Mouse (Mus musculus) frontal cortex, postnatal 25 days (tissue): Measurements from ENCODE around the gene Elmo1.
A peak's percentile ranks its signal among the peaks of the same experiment; 100 is the strongest.

Experiments used
- DNase-seq, 2 experiments: peaks; one replicate each; pipeline ENCODE4 v3.0.0; 2022; ENCODE audit warnings: low spot score in 2 of 2

Elmo1 gene

GRCm38 (mm10) chr13:20257562-20258525, 167.4 kb downstream of the Elmo1 start:
- DNase-seq, result no peak

- no peak for DNase-seq
Observed at GRCm38 (mm10) chr13:20263173-20263572, 172.8 kb downstream of the Elmo1 start.

DNA sequence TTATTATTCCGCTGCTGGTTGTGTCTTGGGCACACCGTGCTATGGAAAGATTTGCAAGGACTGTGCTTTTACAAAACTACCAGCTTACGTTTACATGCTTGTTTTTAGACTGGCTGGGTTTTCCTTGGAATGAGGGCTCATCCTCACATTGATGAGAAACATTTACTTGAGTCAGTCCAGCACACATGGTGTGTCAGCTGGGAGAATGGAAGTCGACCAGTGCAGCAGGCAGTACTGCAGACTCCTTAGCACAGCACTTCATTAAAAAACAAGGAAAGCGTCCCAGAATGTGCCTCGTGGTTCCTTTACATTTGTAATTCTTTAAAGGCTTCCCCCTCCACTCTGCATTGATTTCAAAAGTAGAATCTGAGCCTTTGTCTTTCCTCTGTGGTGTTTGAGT, 179.8 kb downstream of the Elmo1 start:
- DNase-seq, result no peak

GRCm38 (mm10) chr13:20271799-20272198, 181.4 kb downstream of the Elmo1 start:
- no peak for DNase-seq

GRCm38 (mm10) chr13:20272562-20272961, 182.2 kb downstream of the Elmo1 start:
- DNase-seq, result no peak

- no peak for DNase-seq
Observed at GRCm38 (mm10) chr13:20279889-20280288, 189.5 kb downstream of the Elmo1 start.

- DNase-seq, result no peak
Observed at GRCm38 (mm10) chr13:20283891-20284290, 193.5 kb downstream of the Elmo1 start.

GRCm38 (mm10) chr13:20286680-20287079, 196.3 kb downstream of the Elmo1 start:
- no peak for DNase-seq

DNA sequence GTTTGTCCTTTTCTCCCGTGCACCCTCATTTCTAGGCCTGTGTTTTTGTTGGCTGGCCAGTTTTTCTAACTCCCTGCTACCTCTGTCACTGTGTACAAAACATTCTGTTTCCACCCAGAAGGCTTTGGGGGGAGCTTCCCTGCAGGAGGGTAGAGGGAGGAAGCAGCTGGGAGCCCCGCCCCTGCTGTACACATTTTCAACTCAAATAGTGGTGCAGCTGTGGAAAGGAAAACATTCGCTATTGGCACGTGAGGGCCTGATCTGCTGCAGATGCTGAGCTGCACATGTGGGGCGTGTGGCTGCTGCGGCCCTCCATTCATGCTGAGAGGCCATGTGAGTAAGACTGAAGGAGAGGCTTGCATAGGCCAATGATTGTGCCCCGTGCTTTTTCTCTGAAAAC, 198.0 kb downstream of the Elmo1 start:
- DNase-seq, result no peak

DNA sequence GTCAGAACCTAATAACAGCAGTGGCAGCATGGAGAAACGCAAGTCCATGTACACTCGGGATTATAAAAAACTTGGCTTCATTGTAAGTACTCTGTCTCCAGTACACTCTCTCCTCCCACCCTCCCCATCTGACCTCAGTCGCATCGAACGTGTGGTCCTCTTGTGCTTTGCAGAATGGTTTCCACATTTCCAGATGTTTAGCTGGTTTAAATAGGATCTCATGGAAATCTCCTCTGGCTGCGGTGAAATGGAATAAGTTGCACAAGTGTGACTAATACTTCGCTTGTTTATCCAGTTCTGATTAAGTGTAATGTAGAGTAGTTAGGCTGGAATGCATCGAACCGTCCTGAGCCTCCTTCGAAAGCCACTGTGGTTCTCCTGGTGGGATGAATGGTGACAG, 200.0 kb downstream of the Elmo1 start:
- no peak for DNase-seq

DNA sequence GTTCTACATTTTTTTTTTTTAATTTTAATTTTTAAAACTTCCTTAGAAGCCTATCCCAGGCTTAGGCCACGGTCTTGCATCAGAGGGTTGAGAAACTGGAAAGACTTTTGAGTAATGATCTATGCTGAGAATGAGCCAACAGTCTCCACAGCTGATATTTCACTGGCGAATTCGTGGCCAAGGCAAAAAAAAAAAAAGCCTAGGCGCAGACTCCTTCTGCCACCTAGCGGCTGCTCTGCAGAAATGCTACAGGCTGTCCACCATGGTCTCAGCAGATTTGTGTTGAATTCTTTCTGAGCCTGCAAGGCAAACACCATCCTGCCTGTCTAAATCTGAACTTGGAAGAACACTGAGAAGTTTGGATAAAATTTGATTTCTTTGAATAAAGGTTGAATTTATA, 202.0 kb downstream of the Elmo1 start:
- DNase-seq, result no peak

GRCm38 (mm10) chr13:20295278-20295970, 205.0 kb downstream of the Elmo1 start:
- DNase-seq, result no peak

DNA sequence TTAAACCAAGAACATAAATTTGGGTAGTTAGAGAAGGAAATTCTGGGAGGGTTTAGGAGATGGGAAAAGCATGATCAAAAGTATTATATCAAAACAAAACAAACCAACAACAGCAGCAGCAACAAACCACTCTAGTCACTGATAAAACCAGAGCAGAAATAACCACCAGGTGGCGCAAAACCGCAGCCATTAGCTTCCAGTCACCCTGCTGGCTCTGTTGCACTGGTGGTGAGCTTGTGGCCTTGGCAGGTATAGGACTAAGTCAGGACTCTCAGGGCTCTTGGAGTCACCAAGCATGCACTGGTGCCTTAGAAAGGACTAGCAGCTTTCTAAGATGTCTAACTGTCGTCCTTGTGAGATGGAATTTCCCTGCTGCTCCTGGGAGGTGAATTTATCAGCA, 207.4 kb downstream of the Elmo1 start:
- DNase-seq, result peak; percentile 56 to 57

DNA sequence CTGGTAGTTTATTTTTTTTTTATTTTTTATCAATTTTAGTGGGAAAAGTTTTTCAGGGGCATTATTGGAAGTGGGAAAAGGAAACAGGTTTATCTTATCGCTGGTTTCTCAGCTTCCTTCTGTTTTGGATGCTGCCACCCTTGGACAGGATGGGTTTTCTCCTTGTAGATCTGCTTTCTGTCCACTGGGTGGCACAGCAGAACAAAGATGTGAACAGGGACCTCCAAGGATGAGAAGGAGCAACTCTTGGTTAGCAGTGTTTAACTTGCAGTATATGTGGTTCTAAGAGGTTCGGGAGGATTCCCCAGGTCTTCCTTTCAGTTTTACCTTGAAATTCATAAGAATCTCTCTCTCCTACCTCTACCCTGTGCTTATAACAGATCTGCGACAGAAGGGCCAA, 209.0 kb downstream of the Elmo1 start:
- peak in 1 of 2 experiments; percentile 24 for DNase-seq

- no peak for DNase-seq
Observed at GRCm38 (mm10) chr13:20300052-20300564, 209.7 kb downstream of the Elmo1 start.

DNA sequence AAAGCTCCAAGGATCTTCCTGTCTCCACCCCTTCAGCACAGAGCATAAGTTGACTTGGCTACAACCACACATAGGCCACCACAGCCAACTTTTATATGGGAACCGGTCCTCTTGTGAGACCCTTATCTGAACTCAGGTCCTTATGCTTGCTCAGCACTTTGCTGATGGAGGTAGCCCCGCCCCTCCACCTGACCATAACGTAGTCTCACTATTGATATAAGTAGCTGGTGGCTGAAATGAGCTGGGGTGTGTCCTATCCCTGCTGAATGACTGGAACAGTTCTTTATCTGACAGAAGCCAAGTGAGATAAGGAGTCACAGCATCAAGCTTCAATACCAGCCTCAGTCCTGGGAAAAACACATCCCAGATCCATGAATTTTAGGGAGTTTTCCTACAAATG, 210.2 kb downstream of the Elmo1 start:
- DNase-seq, result no peak

DNA sequence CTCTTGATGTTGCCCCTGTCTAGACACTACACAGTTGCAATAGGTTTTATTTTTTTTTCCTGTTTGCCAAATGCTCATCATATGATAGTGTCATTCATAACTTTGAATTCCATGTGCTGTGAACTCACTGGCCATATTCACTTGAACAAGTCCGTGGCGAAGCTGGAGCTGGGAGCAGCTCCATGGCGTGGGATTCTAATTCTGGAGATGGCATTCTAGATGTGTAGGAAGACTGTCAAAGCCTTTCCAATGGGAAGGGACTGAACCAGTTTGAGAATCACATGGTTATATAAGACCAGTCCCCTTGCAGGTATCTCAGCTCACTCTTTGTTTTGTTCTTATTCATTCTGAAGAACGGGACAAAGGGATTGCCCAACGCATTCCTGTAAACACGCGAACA, 211.4 kb downstream of the Elmo1 start:
- no peak for DNase-seq

GRCm38 (mm10) chr13:20305621-20306020, 215.2 kb downstream of the Elmo1 start:
- no peak for DNase-seq

DNA sequence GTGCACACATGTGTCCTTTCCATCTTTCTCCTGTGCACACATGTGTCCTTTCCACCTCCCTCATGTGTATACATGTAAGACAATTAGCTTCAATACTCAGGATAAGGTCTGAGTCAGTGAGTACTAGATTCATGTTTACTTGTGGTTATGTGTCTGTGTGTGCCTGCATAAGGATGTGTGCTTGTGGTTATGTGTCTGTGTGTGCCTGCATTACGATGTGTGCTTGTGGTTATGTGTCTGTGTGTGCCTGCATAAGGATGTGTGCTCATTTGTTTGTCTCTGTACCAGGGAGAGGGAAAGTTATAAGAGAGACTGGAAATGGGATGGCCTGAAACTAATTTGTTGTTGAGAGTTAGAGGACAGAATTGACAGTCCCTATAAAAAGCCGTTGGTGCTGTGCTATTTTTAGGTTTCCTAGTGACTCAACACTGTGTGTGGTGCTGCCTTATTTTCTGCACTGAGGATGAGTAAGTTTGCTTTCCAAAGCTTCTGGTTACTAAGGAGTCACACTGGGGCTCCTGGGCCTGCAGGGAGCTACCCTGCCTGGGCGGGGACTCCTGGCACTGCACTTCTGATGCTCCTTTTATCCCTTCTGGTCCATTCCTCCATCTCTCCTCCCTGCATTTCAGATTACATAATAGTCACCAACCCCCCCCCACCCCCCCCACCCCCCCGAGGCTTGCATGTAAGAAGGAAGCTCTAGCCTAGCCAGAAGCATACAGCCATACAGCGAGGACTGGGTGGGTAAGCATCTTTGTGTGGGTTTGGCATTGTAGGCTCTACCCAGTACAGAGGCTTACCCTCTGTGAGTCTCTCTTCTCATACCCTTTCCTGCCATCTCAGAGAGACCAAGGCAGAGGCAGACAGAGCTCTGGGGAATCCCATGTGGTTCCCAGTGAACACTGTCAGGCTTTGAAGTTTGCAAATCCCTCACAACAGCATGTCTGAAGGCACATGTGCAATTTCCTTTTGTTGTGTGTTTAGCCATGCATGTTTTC, 216.1 kb downstream of the Elmo1 start:
- peak in 1 of 2 experiments; percentile 28 for DNase-seq

- no peak for DNase-seq
Observed at GRCm38 (mm10) chr13:20307381-20307780, 217.0 kb downstream of the Elmo1 start.

DNA sequence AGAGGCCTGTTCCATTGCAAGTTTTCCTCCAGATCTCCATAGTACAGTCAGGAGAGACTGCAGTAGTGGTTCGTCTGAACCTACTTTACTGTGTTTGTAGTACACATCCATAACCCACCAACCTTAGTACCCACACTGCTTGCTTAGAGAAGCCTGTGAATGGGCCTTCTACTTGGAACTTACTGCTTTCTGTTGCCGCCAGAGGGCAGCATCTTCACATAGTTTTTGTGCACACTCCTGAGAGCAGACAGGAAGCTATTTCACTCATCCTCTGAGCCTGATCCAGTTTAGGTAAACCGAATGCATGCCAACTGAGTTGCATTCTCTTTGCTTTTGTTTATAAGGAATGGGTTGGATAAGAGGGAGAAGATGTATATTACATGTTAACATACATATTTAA, 221.2 kb downstream of the Elmo1 start:
- peak; percentile 82 to 86 for DNase-seq
